Mouse (Mus musculus) left cerebral cortex, adult 8-10 months (tissue): ENCODE data around the gene Ugt3a2. TPM values are rescaled to one million over a fixed set of nuclear protein-coding genes. Genes with fewer than 3 reads are reported as not detected.

ENCODE experiments used
- DNase-seq, 2 experiments: peaks; one replicate each; pipeline ENCODE4 v3.0.0; 2022; ENCODE audit warnings: low spot score in 2 of 2
- total RNA-seq, 4 experiments: library from RNA; stranded (reverse); gene quantifications; 2 replicates each; pipeline ENCODE4 v1.2.4; 2022

Gene Ugt3a2
- not detected for total RNA-seq

DNA sequence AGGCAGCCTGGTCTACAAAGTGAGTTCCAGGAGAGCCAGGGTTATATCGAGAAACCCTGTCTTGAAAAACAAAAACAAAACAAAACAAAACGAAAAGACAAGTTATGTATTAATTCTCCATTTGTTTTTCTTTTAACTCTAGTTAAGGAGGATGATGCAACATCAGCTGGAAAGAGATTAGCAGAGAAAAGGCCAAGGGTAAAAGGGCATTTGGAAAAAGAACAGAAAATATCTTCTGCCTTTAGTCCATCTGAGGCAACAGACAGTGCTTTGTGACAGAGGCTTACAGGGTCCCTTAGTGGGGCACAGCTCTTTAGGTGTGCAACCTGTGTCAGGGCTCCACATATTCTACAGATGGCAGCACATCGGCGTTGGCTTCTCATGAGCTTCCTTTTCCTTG is at the start of gene Ugt3a2:
Gene Ugt3a2 (plus strand): TSS at position 210 of the 400 bp plus-strand sequence.
- no peak for DNase-seq

DNA sequence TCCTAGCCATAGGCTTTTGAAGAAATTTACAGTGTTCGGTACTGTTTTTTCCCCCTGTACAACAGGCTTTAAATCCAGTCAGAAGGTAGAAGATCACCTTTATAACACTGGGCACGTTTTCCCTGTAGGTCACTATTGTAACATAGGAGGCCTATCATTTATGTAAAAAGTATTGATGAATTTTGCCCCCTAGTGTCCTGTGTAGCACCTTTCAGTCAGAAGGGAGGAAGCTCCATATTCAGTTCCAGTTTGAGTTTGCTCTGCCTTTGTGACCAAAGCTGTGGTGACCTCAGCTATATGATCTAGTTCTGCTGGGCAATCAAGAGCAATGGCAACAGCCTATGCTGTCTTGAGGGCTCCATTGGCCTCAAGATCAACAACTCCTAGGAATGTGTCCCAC is 45.7 kb upstream of the Ugt3a2 start:
- DNase-seq = no peak

DNA sequence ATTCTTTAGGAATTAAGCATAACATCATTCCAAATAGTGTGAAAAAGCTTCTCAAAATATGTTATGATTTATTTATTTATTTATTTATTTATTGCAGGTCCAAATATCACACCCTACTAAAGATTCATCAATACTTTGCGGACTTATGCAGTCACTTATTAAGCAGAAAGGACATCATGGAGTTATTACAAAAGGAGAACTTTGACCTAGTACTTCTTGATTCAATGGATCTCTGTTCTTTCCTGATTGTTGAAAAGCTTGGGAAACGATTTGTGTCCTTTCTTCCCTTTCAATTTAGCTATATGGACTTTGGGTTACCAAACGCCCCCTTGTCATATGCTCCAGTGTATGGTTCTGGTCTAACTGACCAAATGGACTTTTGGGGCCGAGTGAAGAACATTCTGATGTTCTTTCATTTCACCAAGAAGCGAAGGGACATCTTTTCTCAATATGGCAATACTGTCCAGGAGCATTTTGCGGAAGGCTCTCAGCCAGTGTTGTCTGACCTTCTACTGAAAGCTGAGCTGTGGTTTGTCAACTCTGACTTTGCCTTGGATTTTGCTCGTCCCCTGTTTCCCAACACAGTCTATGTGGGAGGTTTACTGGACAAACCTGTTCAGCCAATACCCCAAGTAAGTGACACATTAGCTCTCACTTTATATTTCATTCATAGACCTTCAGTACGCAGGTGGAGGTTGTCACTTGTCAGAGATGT is 29.2 kb upstream of the Ugt3a2 start:
- no peak for DNase-seq

DNA sequence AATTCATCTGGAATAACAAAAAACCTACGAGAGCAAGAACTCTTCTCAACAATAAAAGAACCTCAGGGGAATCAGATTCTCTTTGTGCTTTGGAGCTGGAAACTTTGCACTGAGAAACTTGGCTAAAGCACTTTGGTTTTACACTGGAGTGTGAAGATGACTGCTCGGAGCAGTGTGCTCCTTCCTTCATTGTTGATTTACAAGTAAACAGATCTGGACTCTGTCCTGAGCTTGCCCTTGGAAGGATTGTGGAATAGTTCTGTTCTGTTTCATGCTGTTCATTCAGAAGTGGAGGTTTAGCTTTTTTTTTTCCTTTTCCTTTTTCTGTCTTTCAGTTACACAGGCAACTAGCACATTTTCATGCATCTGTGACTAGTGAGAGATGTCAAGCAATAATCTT is 754 bp upstream of the Ugt3a2 start:
- DNase-seq = no peak

DNA sequence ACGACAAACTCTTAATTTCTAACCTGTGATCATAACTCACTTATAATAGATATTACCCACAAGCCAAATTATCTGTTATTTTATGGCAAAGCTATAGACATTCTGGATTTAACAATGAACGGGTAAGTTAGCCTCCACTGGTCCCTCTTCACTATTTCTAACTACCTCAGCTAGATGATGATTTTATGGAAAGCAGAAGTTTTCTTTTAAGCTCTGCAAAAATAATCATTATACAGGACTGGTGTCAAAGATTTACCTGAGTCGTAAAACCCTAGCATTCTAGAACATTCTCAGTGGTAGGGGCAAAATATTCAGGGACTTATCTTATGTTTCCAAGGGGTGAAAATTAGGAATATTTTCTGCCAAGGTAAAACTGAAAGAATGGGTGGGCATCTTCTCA is 1.3 kb downstream of the Ugt3a2 start:
- no peak for DNase-seq

DNA sequence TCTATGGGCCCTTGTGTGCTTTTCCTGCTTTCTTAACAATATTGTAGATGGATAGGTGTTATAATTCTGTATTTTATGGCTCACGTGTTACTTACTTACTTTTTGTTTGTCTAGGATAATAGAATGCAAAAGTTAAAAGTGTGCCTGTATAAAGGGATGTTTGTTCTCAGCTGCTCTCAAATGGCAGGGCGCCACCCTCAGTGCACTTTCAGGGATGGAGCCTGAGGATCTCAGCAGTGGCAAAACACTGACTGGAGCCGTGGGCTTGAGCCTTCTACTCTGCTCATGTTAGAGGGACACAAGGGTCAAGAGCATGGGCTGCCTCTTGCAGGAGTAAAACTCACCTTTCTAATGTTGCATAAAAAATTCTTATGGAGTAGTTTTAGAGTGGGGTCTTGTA is 1.7 kb downstream of the Ugt3a2 start:
- no peak for DNase-seq

DNA sequence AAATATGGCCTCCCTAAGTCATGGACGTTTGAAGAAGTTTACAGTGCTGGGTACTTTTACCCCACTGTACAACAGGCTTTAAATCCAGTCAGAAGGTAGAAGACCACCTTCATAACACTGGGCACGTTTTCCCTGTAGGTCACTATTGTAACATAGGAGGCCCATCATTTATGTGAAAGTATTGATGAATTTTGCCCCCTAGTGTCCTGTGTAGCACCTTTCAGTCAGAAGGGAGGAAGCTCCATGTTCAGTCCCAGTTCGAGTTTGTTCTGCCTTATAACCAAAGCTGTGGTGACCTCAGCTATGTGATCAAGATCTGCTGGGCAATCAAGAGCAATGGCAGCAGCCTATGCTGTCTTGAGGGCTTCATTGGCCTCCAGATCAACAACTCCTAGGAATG is 13.4 kb downstream of the Ugt3a2 start:
- DNase-seq = no peak

DNA sequence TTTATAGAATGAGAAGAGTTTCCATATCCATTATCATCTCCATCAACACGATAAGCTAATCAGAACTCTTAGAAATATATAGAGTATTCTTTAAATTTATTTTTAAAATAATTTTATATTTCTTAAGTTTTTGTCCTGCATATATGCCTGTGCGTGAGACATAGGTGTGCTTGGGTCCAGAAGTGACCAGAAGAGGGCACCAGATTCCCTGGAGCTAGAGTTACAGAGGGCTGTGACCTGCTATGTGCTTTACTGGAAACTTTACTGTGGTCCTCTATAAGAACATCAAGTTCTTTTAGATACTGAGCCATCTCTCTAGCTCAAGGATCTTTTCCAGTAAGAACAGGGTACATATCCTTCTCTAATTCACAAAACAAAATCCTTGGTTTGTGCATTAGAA is 27.5 kb downstream of the Ugt3a2 start:
- DNase-seq = no peak

DNA sequence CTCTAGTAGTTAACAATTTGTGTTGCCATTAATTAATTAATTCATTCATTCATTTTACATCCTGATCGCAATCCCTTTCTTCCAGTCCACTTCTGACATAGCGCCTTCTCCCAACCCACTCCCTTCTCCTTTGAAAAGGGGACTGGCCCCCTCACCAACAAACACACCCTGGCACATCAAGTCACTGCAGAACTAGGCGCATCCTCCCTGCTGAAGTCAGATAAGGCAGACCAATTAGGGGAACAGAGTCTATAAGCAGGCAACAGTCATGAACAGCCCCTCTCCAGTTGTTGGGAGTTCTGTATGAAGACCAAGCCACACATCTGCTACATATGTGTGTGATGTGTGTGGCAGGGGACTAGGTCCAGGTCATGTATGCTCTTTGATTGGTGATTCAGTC is 33.4 kb downstream of the Ugt3a2 start:
- no peak for DNase-seq

DNA sequence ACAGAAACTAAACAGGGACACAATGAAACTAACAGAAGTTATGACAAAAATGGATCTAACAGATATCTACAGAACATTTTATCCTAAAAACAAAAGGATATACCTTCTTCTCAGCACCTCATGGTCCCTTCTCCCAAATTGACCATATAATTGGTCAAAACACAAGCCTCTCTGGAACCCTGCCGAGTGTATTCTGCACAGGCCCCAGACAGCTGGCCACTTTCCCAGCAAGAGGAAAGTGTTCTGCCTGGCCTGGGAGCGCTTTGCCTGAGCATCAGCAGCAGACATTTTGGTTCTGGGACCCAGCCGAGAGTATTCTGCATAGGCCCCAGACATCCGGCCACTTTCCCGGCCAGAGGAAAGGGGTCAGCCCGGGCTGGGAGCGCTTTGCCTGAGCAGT is 40.9 kb downstream of the Ugt3a2 start:
- DNase-seq = no peak

DNA sequence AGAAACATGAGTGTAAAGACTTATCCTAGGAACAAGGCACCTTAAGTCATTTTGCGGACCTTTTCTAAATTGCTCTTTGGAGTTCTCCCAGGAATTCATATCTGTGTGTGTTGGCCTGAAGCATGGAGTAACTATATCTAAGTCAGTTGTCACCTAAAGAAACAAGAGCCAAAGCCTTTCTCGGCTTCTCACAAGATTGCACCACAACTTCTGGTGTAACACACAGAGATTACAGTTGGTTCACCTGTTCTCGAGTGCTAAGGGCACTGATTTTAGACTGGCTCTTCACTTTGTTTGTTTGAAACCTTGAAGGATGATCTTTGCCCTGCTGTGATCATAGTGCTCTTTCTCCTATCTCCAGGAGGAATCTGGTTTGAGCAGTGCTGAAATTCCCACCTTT is 74.1 kb downstream of the Ugt3a2 start:
- no peak for DNase-seq

Other genes starting within 250 kb of the Ugt3a2 start
- 10 to 100 TPM; 57.1 to 73.0 (median 65.9) TPM for gene Lmbrd2, start 195.0 kb upstream of the Ugt3a2 start, total RNA-seq
- gene Skp2, start 180.1 kb upstream of the Ugt3a2 start, total RNA-seq = 1 to 10 TPM; 3.3 to 6.2 (median 5.1) TPM
- gene Ugt3a1, start 58.7 kb upstream of the Ugt3a2 start, total RNA-seq = not detected
- gene Capsl, start 100.5 kb downstream of the Ugt3a2 start, total RNA-seq = 1 to 10 TPM in 2 of 4 experiments, under 1 TPM in 2; 0.54 to 2.5 (median 0.85) TPM
- gene Il7r, start 194.6 kb downstream of the Ugt3a2 start, total RNA-seq = under 1 TPM; 0.11 to 0.49 (median 0.26) TPM